Mouse (Mus musculus): ENCODE results near the gene Phc1. TPM values are rescaled to one million over a fixed set of nuclear protein-coding genes. Genes with fewer than 3 reads are reported as not detected.
A peak's percentile ranks its signal among the peaks of the same experiment; 100 is the strongest.

Phc1 gene
- total and polyA plus RNA-seq, 3 experiments = 15.4 to 86.6 (median 78.0) TPM

DNA sequence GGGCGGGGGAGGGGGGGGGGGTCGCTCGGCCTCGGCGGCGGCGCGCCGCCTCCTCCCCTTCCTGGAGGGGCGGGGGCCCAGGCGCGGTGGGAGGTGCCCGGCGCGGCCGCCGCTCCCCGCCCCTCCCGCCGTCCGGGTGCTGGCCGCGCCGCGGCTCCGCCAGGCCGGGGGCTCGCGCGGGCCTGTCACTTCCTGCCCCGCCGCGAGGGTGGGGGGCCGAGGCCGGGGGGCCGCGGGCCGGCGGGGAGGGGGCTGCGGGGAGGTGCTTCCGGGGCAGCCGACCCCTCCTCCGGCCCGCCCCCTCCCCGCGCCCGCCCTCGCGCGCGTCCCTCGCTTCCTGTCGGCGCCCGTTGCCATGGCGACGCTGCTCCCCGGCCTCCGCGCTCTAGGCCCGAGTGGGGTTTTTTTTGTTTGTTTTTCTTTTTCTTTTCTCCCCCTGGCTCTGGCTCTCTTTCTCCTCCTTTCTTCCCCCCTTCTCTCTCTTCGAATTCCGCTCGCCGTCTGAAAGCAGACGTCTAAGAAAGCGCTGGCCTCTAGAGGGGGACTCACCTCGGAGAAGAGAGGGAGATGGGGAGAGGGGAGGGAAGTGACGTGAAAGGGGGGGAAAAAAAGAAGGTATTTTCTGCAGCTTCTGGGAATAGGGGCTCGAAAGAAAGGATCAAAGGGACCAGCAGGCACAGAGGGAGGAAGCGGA, 566 bp downstream of the Phc1 start:
- DNase-seq (ENCODE audit: low spot score) (peak; percentile 86), ATAC-seq (ENCODE audit: extremely low read depth, insufficient number of reproducible peaks, low FRiP score, poor library complexity, severe bottlenecking) (peak; percentile 42)
- no peaks in the 10 kb centered on the region for H3K27me3 ChIP-seq (ENCODE audit: insufficient read depth, low read length)
- peak overlapping the region; percentile 92 for H3K4me3 ChIP-seq (ENCODE audit: low read depth, low read length)
- H3K4me1 ChIP-seq (ENCODE audit: insufficient read depth, low read depth, low read length) = peaks cover 51% of the 10 kb centered on the region
- no peak for TF ChIP-seq CTCF (IDR thresholded peaks at IDR 0.05; ENCODE audit: low read depth, low read length)
- TF ChIP-seq GATA1 (IDR thresholded peaks at IDR 0.05; ENCODE audit: borderline replicate concordance, low read length) = no peak
- no peak for TF ChIP-seq GATA2 (IDR thresholded peaks at IDR 0.05; ENCODE audit: borderline replicate concordance, low read depth, low read length)
- TF ChIP-seq TAL1 (conservative IDR thresholded peaks at IDR 0.05; ENCODE audit: low read depth, low read length) = no peak
- no peak for TF ChIP-seq POLR2AphosphoS5 (IDR thresholded peaks at IDR 0.05; ENCODE audit: insufficient replicate concordance, low read depth, low read length)
- peaks cover 18% of the 10 kb centered on the region for H3K36me3 ChIP-seq (replicated peaks)
- H3K9me3 ChIP-seq (replicated peaks) = no peaks in the 10 kb centered on the region

DNA sequence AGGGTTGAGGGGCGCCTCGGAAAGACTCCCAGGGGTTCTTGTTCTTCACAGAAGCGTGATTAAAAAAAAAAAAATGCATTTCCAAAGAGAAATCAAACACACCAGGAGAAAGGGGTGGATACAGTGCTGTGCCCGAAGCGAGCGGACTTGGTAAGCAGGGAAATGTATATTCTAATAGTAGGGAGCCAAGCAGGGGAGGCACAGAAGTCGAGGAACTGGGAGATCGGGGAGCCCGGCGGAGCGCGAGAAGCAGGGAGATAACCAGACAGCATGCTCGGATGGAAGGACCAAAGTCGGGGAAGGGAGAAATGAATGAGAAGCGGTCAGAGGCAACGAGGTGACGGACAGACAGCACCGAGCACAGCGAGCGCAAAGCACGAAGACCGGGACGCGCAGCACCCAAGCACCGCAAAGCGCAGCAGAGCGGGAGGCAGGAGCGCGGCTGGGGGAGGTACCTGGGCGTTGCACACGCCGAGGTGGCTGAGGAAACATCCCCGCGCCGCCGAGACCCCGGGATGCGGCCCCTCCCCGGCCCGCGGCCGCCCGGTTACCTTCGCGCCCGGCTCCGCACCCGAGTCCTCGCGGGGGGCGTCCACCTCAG, 1.2 kb downstream of the Phc1 start:
- DNase-seq (ENCODE audit: low spot score) (peak; percentile 64), ATAC-seq (ENCODE audit: extremely low read depth, insufficient number of reproducible peaks, low FRiP score, poor library complexity, severe bottlenecking) (no peak)
- TF ChIP-seq TAL1 (conservative IDR thresholded peaks at IDR 0.05; ENCODE audit: low read depth, low read length) = no peak
- no peak for TF ChIP-seq POLR2AphosphoS5 (IDR thresholded peaks at IDR 0.05; ENCODE audit: insufficient replicate concordance, low read depth, low read length)
- TF ChIP-seq GATA2 (IDR thresholded peaks at IDR 0.05; ENCODE audit: borderline replicate concordance, low read depth, low read length) = no peak
- no peak for TF ChIP-seq CTCF (IDR thresholded peaks at IDR 0.05; ENCODE audit: low read depth, low read length)
- TF ChIP-seq GATA1 (IDR thresholded peaks at IDR 0.05; ENCODE audit: borderline replicate concordance, low read length) = no peak
- Histone ChIP-seq H3K9me3 (replicated peaks) (no peaks in the 10 kb centered on the region), H3K4me1 (ENCODE audit: insufficient read depth, low read depth, low read length) (peaks cover 44% of the 10 kb centered on the region), H3K27me3 (ENCODE audit: insufficient read depth, low read length) (no peaks in the 10 kb centered on the region), H3K4me3 (ENCODE audit: low read depth, low read length) (peak overlapping the region; percentile 92), H3K36me3 (replicated peaks) (peaks cover 24% of the 10 kb centered on the region)

DNA sequence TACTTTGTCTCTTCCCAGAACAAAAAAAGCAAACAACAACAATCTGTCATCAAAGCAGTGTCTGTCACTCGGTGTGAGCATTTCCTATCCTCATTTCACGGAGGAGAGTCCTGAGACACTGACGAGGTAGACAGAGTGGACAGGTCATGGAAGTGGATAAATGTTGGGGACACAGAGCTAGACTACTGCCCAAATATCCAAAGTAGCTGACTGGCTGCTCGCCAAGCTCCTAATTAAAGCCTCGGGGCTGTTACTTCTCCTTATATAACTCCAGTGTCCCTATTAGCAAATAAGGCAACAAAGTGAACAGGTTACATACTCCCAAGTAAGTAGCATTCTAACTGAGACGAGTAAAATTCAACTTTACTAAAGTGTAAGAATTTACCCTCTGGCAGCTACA, 2.8 kb downstream of the Phc1 start:
- no peaks in the 10 kb centered on the region for H3K9me3 ChIP-seq (replicated peaks)
- no peaks in the 10 kb centered on the region for H3K27me3 ChIP-seq (ENCODE audit: insufficient read depth, low read length)
- no peak overlapping the region; the same call in 1 of the 2 replicates for H3K4me3 ChIP-seq (ENCODE audit: low read depth, low read length)
- DNase-seq (ENCODE audit: low spot score) (no peak), ATAC-seq (ENCODE audit: extremely low read depth, insufficient number of reproducible peaks, low FRiP score, poor library complexity, severe bottlenecking) (no peak)
- peaks cover 29% of the 10 kb centered on the region for H3K4me1 ChIP-seq (ENCODE audit: insufficient read depth, low read depth, low read length)
- no peak for TF ChIP-seq CTCF (IDR thresholded peaks at IDR 0.05; ENCODE audit: low read depth, low read length)
- TF ChIP-seq GATA2 (IDR thresholded peaks at IDR 0.05; ENCODE audit: borderline replicate concordance, low read depth, low read length) = no peak
- no peak for TF ChIP-seq GATA1 (IDR thresholded peaks at IDR 0.05; ENCODE audit: borderline replicate concordance, low read length)
- H3K36me3 ChIP-seq (replicated peaks) = peaks cover 40% of the 10 kb centered on the region

DNA sequence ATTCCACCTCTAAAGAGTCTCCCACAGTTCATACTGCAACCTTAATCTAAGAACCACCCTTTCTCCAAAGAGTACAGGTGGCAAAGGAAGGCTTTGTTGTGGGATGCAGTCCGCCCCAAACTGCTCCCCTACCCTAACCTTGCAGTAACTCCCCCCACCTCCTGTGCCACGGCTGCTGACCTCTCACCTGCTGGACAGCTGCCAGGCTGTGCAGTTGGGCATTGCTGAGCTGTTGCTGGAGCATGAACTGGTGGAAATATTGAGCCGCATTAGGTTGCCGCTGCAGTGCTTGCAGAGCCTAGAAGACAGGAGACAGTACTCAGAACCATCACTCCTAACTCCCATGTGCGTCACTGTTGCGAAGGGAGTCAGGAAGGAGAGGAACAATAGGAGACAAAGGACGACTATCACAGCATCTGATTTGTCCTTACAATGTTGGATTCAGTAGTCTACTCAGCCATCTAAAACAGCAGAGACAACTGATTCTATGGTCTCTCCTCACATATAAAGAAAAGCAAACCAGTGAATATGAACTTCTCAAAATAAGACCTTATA, 5.5 kb downstream of the Phc1 start:
- Histone ChIP-seq H3K36me3 (replicated peaks) (peaks cover 59% of the 10 kb centered on the region), H3K27me3 (ENCODE audit: insufficient read depth, low read length) (no peaks in the 10 kb centered on the region), H3K4me3 (ENCODE audit: low read depth, low read length) (no peak overlapping the region), H3K9me3 (replicated peaks) (no peaks in the 10 kb centered on the region), H3K4me1 (ENCODE audit: insufficient read depth, low read depth, low read length) (peaks cover 10% of the 10 kb centered on the region)
- DNase-seq (ENCODE audit: low spot score) (no peak), ATAC-seq (ENCODE audit: extremely low read depth, insufficient number of reproducible peaks, low FRiP score, poor library complexity, severe bottlenecking) (no peak)
- TF ChIP-seq CTCF (IDR thresholded peaks at IDR 0.05; ENCODE audit: low read depth, low read length) (no peak), POLR2AphosphoS5 (IDR thresholded peaks at IDR 0.05; ENCODE audit: insufficient replicate concordance, low read depth, low read length) (no peak), GATA2 (IDR thresholded peaks at IDR 0.05; ENCODE audit: borderline replicate concordance, low read depth, low read length) (no peak), TAL1 (conservative IDR thresholded peaks at IDR 0.05; ENCODE audit: low read depth, low read length) (no peak), GATA1 (IDR thresholded peaks at IDR 0.05; ENCODE audit: borderline replicate concordance, low read length) (no peak)

- DNase-seq (ENCODE audit: low spot score) (no peak), ATAC-seq (ENCODE audit: extremely low read depth, insufficient number of reproducible peaks, low FRiP score, poor library complexity, severe bottlenecking) (no peak)
- Histone ChIP-seq H3K4me3 (ENCODE audit: low read depth, low read length) (no peak overlapping the region), H3K27me3 (ENCODE audit: insufficient read depth, low read length) (no peaks in the 10 kb centered on the region), H3K36me3 (replicated peaks) (peaks cover 75% of the 10 kb centered on the region), H3K9me3 (replicated peaks) (no peaks in the 10 kb centered on the region), H3K4me1 (ENCODE audit: insufficient read depth, low read depth, low read length) (peaks cover 3% of the 10 kb centered on the region)
- no peak for TF ChIP-seq GATA2 (IDR thresholded peaks at IDR 0.05; ENCODE audit: borderline replicate concordance, low read depth, low read length)
These were observed 7.2 kb downstream of the Phc1 start for GRCm38 (mm10) chr6:122333081-122333612.

- no peak for ATAC-seq (ENCODE audit: extremely low read depth, insufficient number of reproducible peaks, low FRiP score, poor library complexity, severe bottlenecking)
- Histone ChIP-seq H3K9me3 (replicated peaks) (no peaks in the 10 kb centered on the region), H3K4me3 (ENCODE audit: low read depth, low read length) (no peak overlapping the region), H3K27me3 (ENCODE audit: insufficient read depth, low read length) (no peaks in the 10 kb centered on the region), H3K4me1 (ENCODE audit: insufficient read depth, low read depth, low read length) (no peaks in the 10 kb centered on the region), H3K36me3 (replicated peaks) (peaks cover 83% of the 10 kb centered on the region)
- TF ChIP-seq POLR2AphosphoS5 (IDR thresholded peaks at IDR 0.05; ENCODE audit: insufficient replicate concordance, low read depth, low read length) (no peak), CTCF (IDR thresholded peaks at IDR 0.05; ENCODE audit: low read depth, low read length) (no peak), GATA1 (IDR thresholded peaks at IDR 0.05; ENCODE audit: borderline replicate concordance, low read length) (no peak), TAL1 (conservative IDR thresholded peaks at IDR 0.05; ENCODE audit: low read depth, low read length) (no peak), GATA2 (IDR thresholded peaks at IDR 0.05; ENCODE audit: borderline replicate concordance, low read depth, low read length) (no peak)
- DNase-seq (ENCODE audit: low spot score) = no peak
These were observed 14.9 kb downstream of the Phc1 start for GRCm38 (mm10) chr6:122325361-122325975.

Measured in G1E (cell line).